Mouse (Mus musculus) neural tube, embryonic 13.5 days (tissue): Measurements from ENCODE around the gene Olfr539. TPM values are rescaled to one million over a fixed set of nuclear protein-coding genes. Genes with fewer than 3 reads are reported as not detected.
"Not testable (repeated sequence)": the region's sequence is repeated elsewhere in the genome, so short reads cannot be mapped to it uniquely, and the experiment has no call there.

Experiments used
- ATAC-seq: fragments of 200-750 bp; cut with Nextera tagmentation; 2 replicates; pipeline ENCODE4 v1.8.0; 2017; ENCODE audit warnings: low read depth, mild to moderate bottlenecking, moderate TSS enrichment, moderate library complexity
- H3K27ac ChIP-seq: fragments of 300-500 bp; sonication (generic); replicated peaks from 2 replicates; pipeline ENCODE4 v1.5.1; 2015; ENCODE audit warnings: moderate library complexity, mild to moderate bottlenecking, inconsistent platforms
- H3K27me3 ChIP-seq: fragments of 300-500 bp; sonication (generic); 2 replicates; pipeline ENCODE4 v1.6.1; 2015; ENCODE audit warnings: mild to moderate bottlenecking, inconsistent platforms
- H3K36me3 ChIP-seq: fragments of 300-500 bp; sonication (generic); 2 replicates; pipeline ENCODE4 v1.6.1; 2015; ENCODE audit warnings: mild to moderate bottlenecking, inconsistent platforms
- H3K4me1 ChIP-seq: fragments of 300-500 bp; sonication (generic); replicated peaks from 2 replicates; pipeline ENCODE4 v1.6.1; 2015; ENCODE audit warnings: inconsistent platforms
- H3K4me2 ChIP-seq: fragments of 300-500 bp; sonication (generic); 2 replicates; pipeline ENCODE4 v1.6.1; 2015; ENCODE audit warnings: inconsistent platforms, mild to moderate bottlenecking, moderate library complexity
- H3K4me3 ChIP-seq: fragments of 300-500 bp; sonication (generic); 2 replicates; pipeline ENCODE4 v1.5.1; 2015; ENCODE audit warnings: mild to moderate bottlenecking, inconsistent platforms
- H3K9ac ChIP-seq: fragments of 300-500 bp; sonication (generic); 2 replicates; pipeline ENCODE4 v1.6.1; 2015; ENCODE audit warnings: moderate library complexity, mild to moderate bottlenecking, inconsistent platforms
- H3K9me3 ChIP-seq: fragments of 300-500 bp; sonication (generic); 2 replicates; pipeline ENCODE4 v1.6.1; 2016; ENCODE audit warnings: inconsistent platforms
- WGBS: fragments of 180-500 bp; shearing (Covaris S2); methylation state at CpG from one replicate; pipeline ENCODE4 v1.1.7; 2015; 5-methylcytosine and 5-hydroxymethylcytosine counted together
- polyA plus RNA-seq: library from polyadenylated mRNA; unstranded; fragments of >200 nt; fragmentation: Nextera tagmentation; extraction: Ambion mirVana; gene quantifications from 2 replicates; pipeline ENCODE4 v1.2.1, GENCODE M21; 2015

Olfr539 gene
- 0.07 TPM in 1 of 2 replicates, not detected in the other for polyA plus RNA-seq

- no peaks in the 10 kb centered on the region for H3K9me3 ChIP-seq
- H3K36me3 ChIP-seq: no peaks in the 10 kb centered on the region
- H3K9ac ChIP-seq: no peak within 1 kb of the TSS
- ATAC-seq: no peak
- no peak within 1 kb of the TSS for H3K4me3 ChIP-seq
- no peak within 1 kb of the TSS for H3K4me2 ChIP-seq
- no peak within 1 kb of the TSS for H3K27ac ChIP-seq
- WGBS: 76% methylated on average over 4 of the region's 4 CpGs
- no peaks in the 10 kb centered on the region for H3K27me3 ChIP-seq
- no peaks in the 10 kb centered on the region for H3K4me1 ChIP-seq
These were observed at the start of gene Olfr539 for GRCm38 (mm10) chr7:140659630-140660029. TSS of gene Olfr539 (plus strand) at chr7:140659930.

DNA sequence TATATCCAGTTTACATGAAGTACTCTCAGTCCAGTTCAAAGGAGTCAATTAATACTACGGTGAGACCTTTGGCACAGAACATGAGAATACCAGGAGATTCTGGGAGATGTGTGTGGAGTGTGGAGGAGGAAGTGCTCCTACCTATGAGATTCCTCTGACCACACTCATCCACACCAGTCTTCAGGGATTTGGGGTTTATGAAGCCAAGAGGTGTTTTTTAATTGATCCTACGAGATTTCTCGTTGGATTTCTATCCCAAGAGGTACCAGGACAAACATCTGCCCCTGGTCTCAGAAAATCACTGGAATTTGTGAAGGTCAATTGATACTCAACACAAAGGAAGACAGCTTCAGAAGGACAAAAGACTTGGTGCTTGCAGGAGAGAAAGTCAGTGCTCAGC, 31.1 kb upstream of the Olfr539 start, which contains the start of gene Olfr61:
Gene Olfr61, plus strand, starts transcription at position 301 of the 400 bp plus-strand sequence.
- ATAC-seq, H3K4me3 ChIP-seq, H3K4me1 ChIP-seq, H3K9ac ChIP-seq, H3K9me3 ChIP-seq, H3K36me3 ChIP-seq, H3K27me3 ChIP-seq, H3K4me2 ChIP-seq, H3K27ac ChIP-seq: not testable (repeated sequence)
- WGBS: 88% methylated on average over 3 of the region's 3 CpGs

GRCm38 (mm10) chr7:140630559-140630958, 29.2 kb upstream of the Olfr539 start:
- no peaks in the 10 kb centered on the region for H3K4me1 ChIP-seq
- no peak overlapping the region for H3K9ac ChIP-seq
- H3K36me3 ChIP-seq: no peaks in the 10 kb centered on the region
- no peak for ATAC-seq
- no peak overlapping the region for H3K27ac ChIP-seq
- no peaks in the 10 kb centered on the region for H3K9me3 ChIP-seq
- H3K4me2 ChIP-seq: no peak overlapping the region
- H3K27me3 ChIP-seq: no peaks in the 10 kb centered on the region
- no peak overlapping the region for H3K4me3 ChIP-seq
- WGBS: 91% methylated on average over 1 of the region's 1 CpGs

DNA sequence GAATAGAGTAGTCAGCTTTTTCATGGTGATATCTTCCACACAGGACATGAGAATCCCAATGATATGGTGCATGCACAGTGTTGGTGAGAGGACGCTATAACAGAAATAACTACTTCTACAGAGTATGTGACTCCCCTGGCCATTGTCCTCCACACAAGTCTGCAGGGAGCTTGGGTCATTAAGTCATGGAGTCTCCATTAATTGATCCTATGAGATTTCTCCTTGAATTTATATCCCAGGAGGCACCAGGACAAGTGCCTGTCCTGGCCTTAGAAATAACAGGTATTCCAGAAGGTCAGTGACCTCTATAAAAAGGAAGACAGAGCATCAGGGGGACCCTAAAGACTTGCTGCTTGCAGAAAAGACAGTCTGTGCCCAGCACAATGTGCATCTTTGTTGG, 13.6 kb upstream of the Olfr539 start, which contains the start of gene Olfr53:
Gene Olfr53, plus strand, starts transcription at position 301 of the 400 bp plus-strand sequence.
- no peak within 1 kb of the TSS for H3K4me2 ChIP-seq
- no peaks in the 10 kb centered on the region for H3K4me1 ChIP-seq
- no peaks in the 10 kb centered on the region; the same call in 1 of the 2 replicates for H3K9me3 ChIP-seq
- H3K27ac ChIP-seq: no peak within 1 kb of the TSS
- no peak for ATAC-seq
- 84% methylated on average over 1 of the region's 1 CpGs for WGBS
- H3K4me3 ChIP-seq: no peak within 1 kb of the TSS
- no peaks in the 10 kb centered on the region for H3K36me3 ChIP-seq
- H3K9ac ChIP-seq: no peak within 1 kb of the TSS
- H3K27me3 ChIP-seq: no peaks in the 10 kb centered on the region

DNA sequence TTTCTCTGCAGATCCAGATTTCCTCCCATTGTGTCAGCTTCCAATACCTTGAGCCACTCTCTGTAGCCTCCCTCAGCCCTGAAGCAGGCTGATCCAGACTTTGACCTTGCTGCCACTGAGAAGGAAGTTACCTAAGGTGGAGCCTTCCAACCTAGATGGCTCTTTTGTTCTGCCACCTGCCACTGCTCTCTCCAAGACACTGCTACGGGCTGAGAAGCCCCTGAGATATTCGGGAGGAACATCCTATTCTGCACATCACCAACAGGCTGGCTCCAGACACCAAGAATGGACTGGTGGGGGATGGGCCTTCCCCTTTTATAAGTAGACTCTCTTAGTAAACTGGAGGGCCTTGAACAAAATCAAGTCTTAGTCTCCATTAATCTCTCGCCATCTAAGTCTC, 11.0 kb downstream of the Olfr539 start:
- not testable (repeated sequence) for H3K9ac ChIP-seq, H3K4me3 ChIP-seq, H3K27ac ChIP-seq, H3K4me2 ChIP-seq, H3K9me3 ChIP-seq, H3K27me3 ChIP-seq, H3K36me3 ChIP-seq, H3K4me1 ChIP-seq, ATAC-seq
- 91% methylated on average over 3 of the region's 3 CpGs for WGBS

DNA sequence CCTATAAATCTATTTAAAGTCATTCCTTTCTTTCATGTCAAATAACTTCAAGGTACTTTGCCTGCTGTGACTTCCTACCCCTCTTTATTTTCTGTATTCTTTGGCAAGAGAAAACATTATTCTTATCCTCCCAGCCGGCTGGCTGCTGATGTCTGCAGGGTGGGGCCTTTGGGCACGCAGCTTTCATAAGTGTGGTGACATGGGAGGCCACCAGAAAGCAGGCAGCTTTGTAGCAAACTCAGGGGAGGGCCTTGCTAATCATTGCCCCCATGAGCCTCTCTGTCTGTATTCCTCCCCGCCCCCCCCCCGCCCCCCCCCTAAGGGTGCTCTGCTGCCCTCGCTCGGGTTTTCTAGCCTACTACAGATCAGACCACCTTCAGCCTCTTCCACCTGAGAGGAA, 16.1 kb downstream of the Olfr539 start:
- no peaks in the 10 kb centered on the region; the same call in 1 of the 2 replicates for H3K4me1 ChIP-seq
- H3K9ac ChIP-seq: no peak overlapping the region
- H3K4me3 ChIP-seq: no peak overlapping the region
- H3K36me3 ChIP-seq: no peaks in the 10 kb centered on the region
- no peak overlapping the region for H3K27ac ChIP-seq
- no peak for ATAC-seq
- peaks cover 13% of the 10 kb centered on the region; the same call in 1 of the 2 replicates for H3K9me3 ChIP-seq
- H3K4me2 ChIP-seq: peak overlapping the region; percentile 38
- H3K27me3 ChIP-seq: no peaks in the 10 kb centered on the region
- WGBS: 4% methylated on average over 4 of the region's 6 CpGs

DNA sequence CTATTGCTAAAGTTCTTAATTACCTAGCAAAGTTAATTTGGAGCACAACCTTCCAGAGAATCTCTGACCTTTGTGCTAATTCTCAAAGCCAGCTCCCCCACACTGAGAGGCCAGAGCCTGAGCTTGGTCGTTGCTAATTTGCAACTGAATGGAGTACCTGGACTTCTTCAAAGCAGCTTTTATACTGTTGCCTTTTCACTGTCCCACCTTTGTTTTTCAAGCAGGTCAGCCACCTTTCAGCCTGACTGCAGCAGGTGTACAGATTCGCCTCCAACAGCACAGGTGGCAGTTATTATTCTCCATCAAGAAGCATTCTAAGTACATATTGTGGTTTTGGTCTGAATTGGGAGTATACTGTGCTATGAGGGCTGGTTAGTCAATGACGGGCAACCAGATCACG, 19.9 kb downstream of the Olfr539 start:
- H3K4me1 ChIP-seq, H3K27ac ChIP-seq, ATAC-seq, H3K4me2 ChIP-seq, H3K9ac ChIP-seq, H3K36me3 ChIP-seq, H3K4me3 ChIP-seq, H3K27me3 ChIP-seq: not testable (repeated sequence)
- peaks cover 14% of the 10 kb centered on the region; the same call in 1 of the 2 replicates for H3K9me3 ChIP-seq
- 70% methylated on average over 4 of the region's 4 CpGs for WGBS

DNA sequence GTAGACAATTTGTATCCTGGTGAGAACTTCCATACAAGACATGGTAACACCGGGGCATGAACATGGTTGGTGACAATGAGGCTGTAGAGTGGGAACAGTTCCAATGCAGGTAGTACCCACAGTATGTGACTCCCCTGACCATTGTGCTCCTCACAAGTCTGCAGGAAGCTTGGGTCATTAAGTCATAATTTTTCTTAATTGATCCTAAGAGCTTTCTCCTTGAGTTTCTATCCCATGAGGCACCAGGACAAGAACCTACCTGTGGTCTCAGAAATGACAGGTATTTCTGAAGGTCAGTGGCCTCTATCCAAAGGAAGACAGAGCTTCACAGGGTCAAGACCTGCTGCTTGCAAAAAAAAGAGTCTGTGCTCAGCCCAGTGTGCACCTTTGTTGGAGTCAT, 21.9 kb downstream of the Olfr539 start, which contains the start of gene Olfr45:
Gene Olfr45, plus strand, starts transcription at position 301 of the 400 bp plus-strand sequence.
- Histone ChIP-seq H3K27me3 (no peaks in the 10 kb centered on the region), H3K4me1 (no peaks in the 10 kb centered on the region), H3K27ac (no peak within 1 kb of the TSS), H3K4me3 (no peak within 1 kb of the TSS), H3K9me3 (peaks cover 14% of the 10 kb centered on the region; the same call in 1 of the 2 replicates), H3K36me3 (no peaks in the 10 kb centered on the region), H3K9ac (no peak within 1 kb of the TSS), H3K4me2 (no peak within 1 kb of the TSS)
- 83% methylated on average over 1 of the region's 1 CpGs for WGBS
- ATAC-seq: no peak

GRCm38 (mm10) chr7:140696967-140697366, 37.2 kb downstream of the Olfr539 start, which contains the start of gene Olfr541:
TSS of gene Olfr541 (plus strand) at chr7:140697267.
- H3K27ac ChIP-seq: no peak within 1 kb of the TSS
- no peak within 1 kb of the TSS for H3K9ac ChIP-seq
- H3K4me2 ChIP-seq: no peak within 1 kb of the TSS
- H3K4me1 ChIP-seq: no peaks in the 10 kb centered on the region
- no peaks in the 10 kb centered on the region for H3K27me3 ChIP-seq
- no peaks in the 10 kb centered on the region for H3K36me3 ChIP-seq
- no peak for ATAC-seq
- no peak within 1 kb of the TSS for H3K4me3 ChIP-seq
- no peaks in the 10 kb centered on the region for H3K9me3 ChIP-seq

DNA sequence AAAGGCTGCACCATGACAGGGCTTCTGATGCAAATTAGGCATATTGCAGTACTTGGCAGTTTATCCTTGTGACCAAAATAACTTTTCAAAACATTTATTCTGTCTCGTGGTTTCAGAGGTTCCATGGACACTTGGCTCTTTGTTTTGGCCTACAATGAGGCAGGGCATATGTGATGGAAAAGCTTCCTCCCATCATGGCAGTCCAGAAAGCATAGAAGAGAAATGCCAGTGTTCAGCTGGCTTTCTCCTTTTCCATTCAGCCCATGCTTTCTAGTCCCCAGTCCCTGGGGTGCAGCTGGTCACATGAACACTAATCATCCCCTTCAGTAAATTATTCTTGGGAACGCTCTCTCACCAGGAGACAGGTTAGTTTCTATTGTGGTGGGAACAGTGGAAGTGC, 46.6 kb downstream of the Olfr539 start:
- no peaks in the 10 kb centered on the region for H3K27me3 ChIP-seq
- H3K9me3 ChIP-seq: no peaks in the 10 kb centered on the region
- no peak overlapping the region for H3K4me3 ChIP-seq
- WGBS: 20% methylated on average over 2 of the region's 2 CpGs
- 0 out of 2 replicates have a peak, but pooled peaks cover 3% of the 10 kb centered on the region for H3K4me1 ChIP-seq
- H3K9ac ChIP-seq: no peak overlapping the region
- no peak overlapping the region for H3K27ac ChIP-seq
- no peak overlapping the region for H3K4me2 ChIP-seq
- no peak for ATAC-seq
- no peaks in the 10 kb centered on the region for H3K36me3 ChIP-seq

DNA sequence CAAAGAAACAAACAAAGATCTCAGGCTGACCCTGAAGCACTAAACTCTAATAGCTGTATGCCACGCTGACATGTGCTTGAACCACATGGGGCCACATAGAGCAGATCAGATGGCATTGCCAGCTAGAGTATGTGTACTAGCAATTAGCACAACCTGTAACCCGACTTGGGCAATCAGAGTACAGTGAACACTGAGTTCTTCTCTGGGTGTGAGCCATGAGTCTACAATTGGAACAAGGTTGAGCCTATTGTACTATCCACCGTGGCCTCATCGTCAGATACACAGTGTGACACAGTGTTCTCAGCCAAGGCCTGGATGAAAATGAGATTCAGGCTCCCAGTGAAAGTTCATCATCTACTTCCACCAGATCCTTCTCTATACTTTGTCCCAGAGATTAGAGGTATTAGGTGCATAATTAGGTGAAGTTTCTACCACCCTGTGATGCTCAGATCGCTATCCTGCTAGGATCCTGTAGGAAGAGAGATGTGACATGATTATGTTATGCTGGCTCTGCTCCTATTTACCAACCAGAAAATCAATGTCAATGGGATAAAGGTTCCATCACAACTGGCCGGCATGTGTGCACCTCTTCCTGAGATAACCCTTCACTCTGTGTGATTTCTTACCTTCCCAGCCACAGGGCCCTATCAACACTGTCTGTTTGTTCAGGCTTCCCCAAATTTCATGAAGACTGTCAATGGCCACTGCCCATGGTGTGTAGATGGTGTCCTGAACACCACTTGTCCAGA, 48.0 kb downstream of the Olfr539 start:
- Histone ChIP-seq H3K9ac (no peak overlapping the region), H3K36me3 (no peaks in the 10 kb centered on the region), H3K9me3 (no peaks in the 10 kb centered on the region), H3K27ac (no peak overlapping the region), H3K27me3 (no peaks in the 10 kb centered on the region), H3K4me1 (0 out of 2 replicates have a peak, but pooled peaks cover 3% of the 10 kb centered on the region), H3K4me2 (no peak overlapping the region), H3K4me3 (no peak overlapping the region)
- WGBS: 85% methylated on average over 6 of the region's 6 CpGs
- ATAC-seq: no peak

GRCm38 (mm10) chr7:140717155-140718055, 57.7 kb downstream of the Olfr539 start:
- no peak for ATAC-seq
- Histone ChIP-seq H3K9ac (no peak overlapping the region), H3K4me3 (no peak overlapping the region), H3K27ac (no peak overlapping the region), H3K36me3 (no peaks in the 10 kb centered on the region), H3K27me3 (no peaks in the 10 kb centered on the region), H3K4me1 (no peaks in the 10 kb centered on the region), H3K4me2 (no peak overlapping the region), H3K9me3 (no peaks in the 10 kb centered on the region)
- 79% methylated on average over 7 of the region's 7 CpGs for WGBS
